Mouse (Mus musculus) small intestine, adult 2 months (tissue): Measurements from ENCODE around the gene Gm11042.

Source experiments
- CTCF ChIP-seq: fragments of 200-500 bp; IDR thresholded peaks from 2 replicates; pipeline ENCODE4 v1.5.1; 2012; ENCODE audit warnings: low read depth, mild to moderate bottlenecking, control low read depth, inconsistent platforms, low read length, moderate library complexity, mixed read lengths; ENCODE audit not compliant: insufficient replicate concordance, insufficient read length; ENCODE audit errors: extremely low read depth
- POLR2A ChIP-seq: fragments of 200-500 bp; IDR thresholded peaks from 2 replicates; pipeline ENCODE4 v1.6.1; 2012; ENCODE audit warnings: low read depth, mild to moderate bottlenecking, control low read depth, inconsistent platforms, low read length, moderate library complexity

- no peak for TF ChIP-seq POLR2A
- TF ChIP-seq CTCF = no peak
Measured at GRCm38 (mm10) chr12:74312611-74313010, 3.6 kb downstream of the Gm11042 start.
